Mouse (Mus musculus): Measurements from ENCODE around the gene A4galt.

DNA sequence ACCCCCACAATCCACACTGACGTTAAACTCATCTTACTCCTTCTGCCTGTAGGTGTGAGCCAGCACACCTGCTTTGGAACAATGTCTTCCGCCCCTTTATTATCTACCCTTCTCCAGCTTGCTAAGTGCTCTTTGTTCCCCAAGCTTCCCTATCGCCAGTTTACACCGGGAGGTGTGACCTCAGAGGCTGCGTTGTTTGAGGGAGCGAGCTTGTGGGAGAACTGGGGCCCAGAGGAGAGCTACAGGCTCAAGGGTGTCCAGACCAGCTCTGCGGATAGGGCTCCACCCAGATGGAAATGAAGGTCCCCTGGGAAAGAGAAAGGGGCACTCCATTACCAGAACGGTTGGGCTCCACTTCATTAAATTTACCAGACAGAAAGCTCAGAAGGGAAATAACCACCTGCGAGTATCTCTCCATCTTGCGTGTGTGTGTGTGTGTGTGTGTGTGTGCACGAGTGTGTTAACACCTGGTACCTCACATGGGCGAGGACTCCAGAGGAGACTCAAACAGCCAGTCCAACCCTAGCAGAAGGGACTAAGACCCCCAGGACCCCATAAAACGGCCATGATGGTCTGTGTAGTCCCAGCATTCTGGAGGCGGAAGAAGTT is 3.2 kb downstream of the A4galt start:
- TF ChIP-seq CTCF (conservative IDR thresholded peaks at IDR 0.05; ENCODE audit: low read length) (no peak), NANOG (IDR thresholded peaks at IDR 0.05; ENCODE audit: borderline replicate concordance, low read length) (no peak)

Data from E14TG2a.4 (cell line).